Mouse (Mus musculus) gastrocnemius, adult 8-10 months (tissue): ENCODE results near the gene Rgsl1. TPM values are rescaled to one million over a fixed set of nuclear protein-coding genes. Genes with fewer than 3 reads are reported as not detected.
"Not testable (repeated sequence)": the region's sequence is repeated elsewhere in the genome, so short reads cannot be mapped to it uniquely, and the experiment has no call there.

Experiments used
- DNase-seq, 2 experiments: peaks; one replicate each; pipeline ENCODE4 v3.0.0; 2022; ENCODE audit warnings: low spot score in 2 of 2
- total RNA-seq, 4 experiments: library from RNA; stranded (reverse); gene quantifications; 2 replicates each; pipeline ENCODE4 v1.2.4; 2022

The Rgsl1 gene
- total RNA-seq, 4 experiments from 2014 or later = 0.09 TPM; not detected in 3

DNA sequence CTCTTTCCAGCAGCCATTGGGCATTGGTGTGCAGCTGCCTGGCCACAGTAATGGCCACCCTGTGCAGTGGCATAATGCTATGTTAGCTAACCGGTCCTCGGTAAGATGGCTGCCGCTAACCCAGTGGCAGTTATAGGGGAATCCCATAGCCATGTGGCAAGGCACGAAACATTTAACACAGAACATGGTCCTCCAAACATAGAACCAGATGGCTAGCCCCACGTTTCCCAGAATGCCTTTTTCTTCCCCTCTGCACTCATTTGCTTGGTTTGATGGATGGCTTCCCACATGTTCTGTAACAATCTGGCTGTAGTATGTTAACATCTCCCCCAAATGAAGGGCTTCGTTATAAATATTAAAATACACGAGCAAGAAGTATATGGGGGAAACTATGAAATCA is 67.7 kb downstream of the Rgsl1 start:
- DNase-seq = no peak

DNA sequence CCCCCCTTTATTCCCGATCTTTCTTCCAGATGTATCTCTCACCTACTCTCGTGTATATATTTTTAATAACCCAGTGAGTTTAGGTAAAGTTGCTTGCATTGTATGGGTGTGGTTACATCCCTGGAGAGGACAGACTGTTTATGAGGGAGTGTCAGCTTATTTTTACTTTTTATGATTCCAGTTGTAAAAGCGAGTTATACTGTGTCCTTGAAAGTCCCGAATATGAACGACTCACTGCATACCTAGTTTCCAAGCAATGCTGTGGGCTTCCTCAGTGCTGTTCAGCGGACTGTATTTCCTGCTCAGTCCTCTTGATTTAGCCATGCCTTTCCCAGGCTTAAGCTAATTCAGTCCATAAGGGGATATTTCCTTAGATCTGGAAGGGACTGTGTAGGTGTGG is 68.8 kb downstream of the Rgsl1 start:
- no peak for DNase-seq

- DNase-seq = no peak
These were observed 73.2 kb downstream of the Rgsl1 start for GRCm38 (mm10) chr1:153770776-153771167.

GRCm38 (mm10) chr1:153769998-153770775 is 73.8 kb downstream of the Rgsl1 start:
- no peak for DNase-seq

DNA sequence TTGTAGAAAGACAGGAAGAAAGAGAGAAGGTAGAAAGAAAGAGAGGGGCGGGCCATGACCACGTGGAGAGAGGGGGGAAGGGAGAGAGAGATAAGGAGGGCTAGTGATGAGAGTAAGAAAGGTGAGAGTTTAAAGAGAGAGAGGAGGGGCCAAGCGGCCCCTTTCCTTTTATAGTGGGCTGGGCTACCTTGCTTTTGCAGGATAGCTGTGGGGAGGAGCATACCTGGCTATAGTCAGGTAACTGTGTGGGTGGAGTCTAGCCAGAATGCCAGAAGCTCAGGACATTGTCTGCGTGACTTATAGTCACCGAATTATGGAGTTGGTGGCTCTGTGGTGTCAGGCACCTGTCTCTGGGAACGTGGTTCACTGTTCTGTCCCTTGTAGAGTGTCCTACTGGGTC is 74.4 kb downstream of the Rgsl1 start:
- DNase-seq = not testable (repeated sequence)

- DNase-seq = no peak
These were observed 75.5 kb downstream of the Rgsl1 start for GRCm38 (mm10) chr1:153768465-153768864.

DNA sequence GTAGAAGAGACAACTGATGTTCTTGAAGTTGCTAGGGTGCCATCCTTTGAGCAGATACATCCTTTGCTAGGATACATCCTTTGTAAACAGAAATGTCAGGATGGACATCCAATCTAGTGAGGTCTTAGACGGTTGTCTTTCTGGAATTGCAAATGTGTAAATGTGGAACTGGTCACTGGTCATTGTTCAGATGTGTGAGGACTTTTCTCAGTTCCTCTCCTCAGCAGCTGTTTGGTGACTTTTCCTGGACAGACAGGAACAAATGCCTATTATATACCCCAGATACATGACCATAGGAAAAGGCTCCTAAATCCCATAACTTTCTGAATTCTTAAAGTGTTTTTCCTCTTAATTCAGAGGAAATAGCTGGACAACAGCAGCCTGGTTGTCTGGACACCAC is 76.7 kb downstream of the Rgsl1 start:
- no peak for DNase-seq

GRCm38 (mm10) chr1:153766298-153766697 is 77.6 kb downstream of the Rgsl1 start:
- no peak for DNase-seq

- no peak for DNase-seq
These were observed 79.8 kb downstream of the Rgsl1 start for GRCm38 (mm10) chr1:153764136-153764535.

GRCm38 (mm10) chr1:153753725-153754464 is 90.0 kb downstream of the Rgsl1 start:
- no peak for DNase-seq

- DNase-seq = no peak
These were observed 91.4 kb downstream of the Rgsl1 start for GRCm38 (mm10) chr1:153752521-153752920.

GRCm38 (mm10) chr1:153751763-153752301 is 92.1 kb downstream of the Rgsl1 start:
- DNase-seq = no peak

GRCm38 (mm10) chr1:153750054-153750453 is 93.9 kb downstream of the Rgsl1 start:
- DNase-seq = no peak

GRCm38 (mm10) chr1:153749211-153749801 is 94.6 kb downstream of the Rgsl1 start, which contains the start of gene Rnasel:
Gene Rnasel (plus strand): TSS chr1:153749426.
- no peak for DNase-seq

GRCm38 (mm10) chr1:153748549-153748948 is 95.4 kb downstream of the Rgsl1 start:
- no peak for DNase-seq

- no peak for DNase-seq
These were observed 95.9 kb downstream of the Rgsl1 start for GRCm38 (mm10) chr1:153747861-153748530.

DNA sequence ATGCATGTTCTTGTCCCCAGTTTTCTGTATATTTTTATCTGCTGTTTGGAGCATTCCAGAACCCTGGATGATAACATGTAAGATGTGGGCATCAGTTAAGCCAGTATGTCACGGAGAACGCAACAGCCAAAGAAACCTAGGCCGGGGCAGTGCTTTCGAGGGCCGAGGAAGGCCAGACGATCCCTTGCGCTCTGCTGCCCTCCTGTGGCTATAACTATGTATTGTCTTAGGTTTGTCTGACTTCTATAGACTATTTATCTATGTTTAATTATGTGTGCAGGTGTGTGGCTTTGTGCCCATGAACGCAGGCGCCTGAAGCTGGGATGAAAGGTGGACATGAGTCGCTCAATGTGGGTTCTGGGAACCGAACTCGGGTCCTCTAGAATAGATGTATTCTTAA is 97.2 kb downstream of the Rgsl1 start:
- peak; percentile 25 to 28 for DNase-seq

DNA sequence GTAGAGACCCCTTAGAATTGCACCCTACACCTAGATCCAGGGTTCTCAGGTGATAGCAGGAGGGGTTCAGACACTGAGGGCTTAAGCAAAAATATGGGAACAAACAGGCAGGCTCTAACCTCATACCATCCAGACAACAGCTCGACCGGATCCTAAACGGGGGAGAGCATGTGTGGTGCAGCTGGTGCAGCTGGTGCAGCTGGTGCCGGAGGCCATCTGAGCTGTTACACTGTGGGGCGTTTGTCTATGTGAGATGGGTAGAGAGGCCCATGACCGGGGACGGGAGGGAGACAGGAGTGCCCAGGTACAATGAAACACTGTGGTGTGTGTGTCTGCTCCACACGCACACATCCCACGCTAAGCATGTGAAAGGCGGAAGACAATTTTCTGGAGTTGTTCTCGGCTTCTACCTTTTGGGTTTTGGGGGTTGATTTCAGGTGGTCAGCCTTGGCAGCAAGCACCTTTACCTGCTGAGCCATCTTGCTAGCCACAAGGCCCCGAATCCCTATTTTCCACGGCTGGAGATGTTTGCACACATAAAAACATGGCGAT is 97.7 kb downstream of the Rgsl1 start:
- DNase-seq = no peak

- peak; percentile 29 to 62 for DNase-seq
These were observed 101.4 kb downstream of the Rgsl1 start for GRCm38 (mm10) chr1:153742374-153743155.
